Mouse (Mus musculus) heart, embryonic 11.5 days (tissue): ENCODE results near the gene Tsc22d4. TPM values are rescaled to one million over a fixed set of nuclear protein-coding genes. Genes with fewer than 3 reads are reported as not detected.

Source experiments
- ATAC-seq: fragments of 200-750 bp; cut with Nextera tagmentation; replicated peaks from 2 replicates; pipeline ENCODE4 v1.8.0; 2017; ENCODE audit warnings: moderate library complexity; ENCODE audit not compliant: insufficient number of reproducible peaks, low FRiP score, low TSS enrichment
- H3K27ac ChIP-seq: fragments of 300-500 bp; sonication (generic); 2 replicates; pipeline ENCODE4 v1.5.1; 2014; ENCODE audit warnings: mild to moderate bottlenecking, low read depth, low read length
- H3K27me3 ChIP-seq: fragments of 300-500 bp; sonication (generic); 2 replicates; pipeline ENCODE4 v1.6.1; 2014; ENCODE audit warnings: mild to moderate bottlenecking, low read length, mixed read lengths; ENCODE audit not compliant: control insufficient read depth, insufficient read depth
- H3K36me3 ChIP-seq: fragments of 300-500 bp; sonication (generic); 2 replicates; pipeline ENCODE4 v1.6.1; 2014; ENCODE audit warnings: mild to moderate bottlenecking, low read length, moderate library complexity, mixed read lengths; ENCODE audit not compliant: control insufficient read depth, insufficient read depth
- H3K4me1 ChIP-seq: fragments of 300-500 bp; sonication (generic); 2 replicates; pipeline ENCODE4 v1.6.1; 2014; ENCODE audit warnings: low read length; ENCODE audit not compliant: control insufficient read depth, insufficient read depth
- H3K4me2 ChIP-seq: fragments of 300-500 bp; sonication (generic); 2 replicates; pipeline ENCODE4 v1.6.1; 2014; ENCODE audit warnings: mild to moderate bottlenecking, moderate library complexity
- H3K4me3 ChIP-seq: fragments of 300-500 bp; sonication (generic); 2 replicates; pipeline ENCODE4 v1.5.1; 2014; ENCODE audit warnings: low read depth, low read length
- H3K9ac ChIP-seq: fragments of 300-500 bp; sonication (generic); 2 replicates; pipeline ENCODE4 v1.6.1; 2014; ENCODE audit warnings: mild to moderate bottlenecking, low read depth, low read length, moderate library complexity
- H3K9me3 ChIP-seq: fragments of 300-500 bp; sonication (generic); replicated peaks from 2 replicates; pipeline ENCODE4 v1.6.1; 2016; ENCODE audit warnings: low read length; ENCODE audit not compliant: control insufficient read depth
- WGBS: fragments of 180-500 bp; shearing (Covaris S2); extraction: QIAGEN DNeasy Blood & Tissue Kit; methylation state at CpG from one replicate; pipeline ENCODE4 v1.1.7; 2014; ENCODE audit not compliant: insufficient replicate concordance; 5-methylcytosine and 5-hydroxymethylcytosine counted together
- polyA plus RNA-seq: library from polyadenylated mRNA; unstranded; fragments of >200 nt; fragmentation: Nextera tagmentation; extraction: Ambion mirVana; gene quantifications from 2 replicates; pipeline ENCODE4 v1.2.1, GENCODE M21; 2014

Tsc22d4 gene
- polyA plus RNA-seq, result 139 and 147 TPM in 2 replicates

GRCm38 (mm10) chr5:137745214-137746171 lies at the start of gene Tsc22d4:
TSS of gene Tsc22d4 (plus strand) at chr5:137745730.
- peak within 1 kb of the TSS; percentile 87 for H3K4me2 ChIP-seq
- peak within 1 kb of the TSS; percentile 75 for H3K4me3 ChIP-seq
- peak within 1 kb of the TSS; percentile 94 for H3K9ac ChIP-seq
- WGBS, result 5% methylated on average over 28 of the region's 28 CpGs
- no peaks in the 10 kb centered on the region for H3K9me3 ChIP-seq
- H3K27me3 ChIP-seq, result no peaks in the 10 kb centered on the region
- H3K27ac ChIP-seq, result peak within 1 kb of the TSS; percentile 95
- peaks cover 25% of the 10 kb centered on the region for H3K4me1 ChIP-seq
- ATAC-seq, result peak; percentile 83
- H3K36me3 ChIP-seq, result no peaks in the 10 kb centered on the region

GRCm38 (mm10) chr5:137695930-137696329 lies 49.6 kb upstream of the Tsc22d4 start:
- Histone ChIP-seq H3K36me3 (no peaks in the 10 kb centered on the region), H3K4me3 (no peak overlapping the region), H3K4me2 (no peak overlapping the region), H3K9ac (no peak overlapping the region), H3K4me1 (no peaks in the 10 kb centered on the region), H3K27me3 (no peaks in the 10 kb centered on the region), H3K9me3 (no peaks in the 10 kb centered on the region), H3K27ac (no peak overlapping the region)
- no peak for ATAC-seq
- 73% methylated on average over 4 of the region's 4 CpGs for WGBS

GRCm38 (mm10) chr5:137699080-137699479 lies 46.5 kb upstream of the Tsc22d4 start:
- Histone ChIP-seq H3K27ac (no peak overlapping the region), H3K4me2 (no peak overlapping the region), H3K27me3 (no peaks in the 10 kb centered on the region), H3K9ac (no peak overlapping the region), H3K36me3 (no peaks in the 10 kb centered on the region), H3K4me3 (no peak overlapping the region), H3K9me3 (no peaks in the 10 kb centered on the region), H3K4me1 (no peaks in the 10 kb centered on the region)
- 53% methylated on average over 3 of the region's 3 CpGs for WGBS
- no peak for ATAC-seq

- Histone ChIP-seq H3K4me3 (no peak overlapping the region), H3K4me2 (no peak overlapping the region), H3K9ac (no peak overlapping the region), H3K9me3 (no peaks in the 10 kb centered on the region), H3K4me1 (no peaks in the 10 kb centered on the region), H3K36me3 (no peaks in the 10 kb centered on the region), H3K27me3 (no peaks in the 10 kb centered on the region), H3K27ac (no peak overlapping the region)
- WGBS, result 37% methylated on average over 2 of the region's 2 CpGs
- ATAC-seq, result no peak
Measured at GRCm38 (mm10) chr5:137699850-137700249, 45.7 kb upstream of the Tsc22d4 start.

- Histone ChIP-seq H3K9ac (no peak overlapping the region), H3K27me3 (no peaks in the 10 kb centered on the region), H3K4me1 (0 out of 2 replicates have a peak, but pooled peaks cover 3% of the 10 kb centered on the region), H3K4me2 (no peak overlapping the region), H3K36me3 (no peaks in the 10 kb centered on the region), H3K9me3 (no peaks in the 10 kb centered on the region), H3K27ac (no peak overlapping the region), H3K4me3 (no peak overlapping the region)
- ATAC-seq, result no peak
- WGBS, result 49% methylated on average over 6 of the region's 6 CpGs
Measured at GRCm38 (mm10) chr5:137705242-137705641, 40.3 kb upstream of the Tsc22d4 start.

DNA sequence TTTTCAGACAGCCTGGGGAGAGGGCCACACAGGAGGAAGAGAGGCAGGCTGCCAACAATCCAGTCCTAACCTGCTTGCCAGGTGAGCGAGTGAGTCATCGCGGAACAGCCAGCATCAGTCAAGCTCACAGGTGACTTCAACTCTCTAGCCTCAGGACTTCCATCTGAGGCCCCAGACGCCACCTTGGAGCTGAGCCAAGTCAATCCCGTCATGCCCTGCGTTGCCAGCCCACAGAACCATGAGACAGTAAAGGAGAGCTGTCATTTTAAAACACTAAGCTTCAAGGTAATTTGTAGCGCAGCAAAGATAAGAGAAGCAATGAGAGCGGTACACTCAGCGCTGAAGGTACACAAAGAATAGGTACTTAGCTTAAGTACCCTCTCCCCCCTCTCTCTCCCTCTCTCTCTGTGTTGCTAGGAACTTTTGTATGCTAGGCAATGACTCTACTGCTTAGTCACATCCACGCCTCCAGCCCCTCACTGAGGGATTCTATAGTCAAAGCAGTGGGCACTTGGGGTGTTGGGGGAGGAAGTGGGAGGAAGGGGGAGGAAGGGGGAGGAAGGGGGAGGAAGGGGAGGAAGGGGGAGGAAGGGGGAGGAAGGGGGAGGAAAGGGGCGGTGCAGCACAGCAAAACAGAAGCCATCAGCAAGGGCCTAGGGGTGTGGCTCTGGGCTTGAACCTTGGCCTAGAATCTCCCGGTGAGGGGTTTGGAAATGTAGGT lies 38.5 kb upstream of the Tsc22d4 start:
- H3K27me3 ChIP-seq, result no peaks in the 10 kb centered on the region
- no peak overlapping the region for H3K27ac ChIP-seq
- H3K4me1 ChIP-seq, result 0 out of 2 replicates have a peak, but pooled peaks cover 3% of the 10 kb centered on the region
- no peak overlapping the region for H3K4me2 ChIP-seq
- H3K36me3 ChIP-seq, result no peaks in the 10 kb centered on the region
- H3K9ac ChIP-seq, result no peak overlapping the region
- no peak for ATAC-seq
- no peaks in the 10 kb centered on the region for H3K9me3 ChIP-seq
- no peak overlapping the region for H3K4me3 ChIP-seq
- WGBS, result 63% methylated on average over 12 of the region's 12 CpGs

DNA sequence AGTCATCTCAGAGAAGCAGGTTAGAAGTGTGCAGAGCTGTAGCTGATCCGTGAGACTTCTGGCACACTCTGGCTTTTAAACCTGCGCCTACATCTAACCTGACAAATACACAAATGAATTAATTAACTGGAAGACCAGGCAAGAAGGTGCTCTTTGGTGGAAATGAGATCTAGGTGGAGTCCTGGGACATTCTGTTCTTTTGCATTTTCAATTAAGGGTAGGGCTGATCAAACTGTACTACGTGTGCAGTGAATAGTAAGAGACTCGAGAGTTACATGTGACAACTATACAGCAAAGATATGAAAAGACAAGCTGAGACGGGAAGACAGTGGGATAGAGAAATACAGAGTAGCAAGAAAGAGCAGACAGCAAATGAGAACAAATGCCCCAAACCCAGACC lies 32.1 kb upstream of the Tsc22d4 start:
- no peaks in the 10 kb centered on the region for H3K27me3 ChIP-seq
- no peak for ATAC-seq
- WGBS, result 76% methylated on average over 5 of the region's 5 CpGs
- no peaks in the 10 kb centered on the region for H3K4me1 ChIP-seq
- no peak overlapping the region for H3K27ac ChIP-seq
- H3K36me3 ChIP-seq, result no peaks in the 10 kb centered on the region
- H3K4me3 ChIP-seq, result no peak overlapping the region
- H3K9ac ChIP-seq, result no peak overlapping the region
- H3K9me3 ChIP-seq, result no peaks in the 10 kb centered on the region
- no peak overlapping the region for H3K4me2 ChIP-seq

DNA sequence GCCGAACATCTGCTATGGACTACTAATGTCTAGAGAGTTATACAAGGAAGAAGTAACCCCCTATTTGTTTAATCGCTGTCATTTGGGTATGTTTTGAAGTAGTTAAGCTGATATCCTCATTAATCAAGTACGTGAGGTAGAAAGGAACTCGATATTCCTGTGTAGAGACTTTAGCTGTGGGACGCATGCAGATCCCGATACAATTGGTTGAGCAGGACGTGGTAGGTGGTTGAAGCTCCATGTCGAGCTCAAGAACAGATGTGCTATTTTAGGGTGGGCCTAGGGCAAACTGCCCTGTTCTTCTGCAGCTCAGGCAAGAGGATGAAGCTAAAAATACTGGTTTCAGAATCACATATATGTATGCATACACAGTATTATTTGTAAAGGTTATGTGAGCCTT lies 29.8 kb upstream of the Tsc22d4 start:
- Histone ChIP-seq H3K27me3 (no peaks in the 10 kb centered on the region), H3K4me3 (no peak overlapping the region), H3K9me3 (no peaks in the 10 kb centered on the region), H3K4me2 (no peak overlapping the region), H3K27ac (no peak overlapping the region), H3K9ac (no peak overlapping the region), H3K4me1 (peaks cover 8% of the 10 kb centered on the region; the same call in 1 of the 2 replicates), H3K36me3 (no peaks in the 10 kb centered on the region)
- ATAC-seq, result no peak
- 68% methylated on average over 8 of the region's 8 CpGs for WGBS
